Mouse (Mus musculus): Measurements from ENCODE around the gene Ctsl.
A peak's percentile ranks its signal among the peaks of the same experiment; 100 is the strongest.

GRCm38 (mm10) chr13:64364258-64364657, 6.4 kb downstream of the Ctsl start:
- TF ChIP-seq CTCF (conservative IDR thresholded peaks at IDR 0.05; ENCODE audit: low read length), result peak; percentile 24
- TF ChIP-seq NANOG (IDR thresholded peaks at IDR 0.05; ENCODE audit: borderline replicate concordance, low read length), result no peak
- no peak for TF ChIP-seq POU5F1 (IDR thresholded peaks at IDR 0.05; ENCODE audit: borderline replicate concordance, low read length)

All from E14TG2a.4 (cell line).